Mouse (Mus musculus) frontal cortex, postnatal 36 days (tissue): Measurements from ENCODE around the gene Cst11.
A peak's percentile ranks its signal among the peaks of the same experiment; 100 is the strongest.
"Not testable (repeated sequence)": the region's sequence is repeated elsewhere in the genome, so short reads cannot be mapped to it uniquely, and the experiment has no call there.

Source experiments
- DNase-seq, 2 experiments: peaks; one replicate each; pipeline ENCODE4 v3.0.0; 2022; ENCODE audit warnings: low spot score in 2 of 2

Gene Cst11

DNA sequence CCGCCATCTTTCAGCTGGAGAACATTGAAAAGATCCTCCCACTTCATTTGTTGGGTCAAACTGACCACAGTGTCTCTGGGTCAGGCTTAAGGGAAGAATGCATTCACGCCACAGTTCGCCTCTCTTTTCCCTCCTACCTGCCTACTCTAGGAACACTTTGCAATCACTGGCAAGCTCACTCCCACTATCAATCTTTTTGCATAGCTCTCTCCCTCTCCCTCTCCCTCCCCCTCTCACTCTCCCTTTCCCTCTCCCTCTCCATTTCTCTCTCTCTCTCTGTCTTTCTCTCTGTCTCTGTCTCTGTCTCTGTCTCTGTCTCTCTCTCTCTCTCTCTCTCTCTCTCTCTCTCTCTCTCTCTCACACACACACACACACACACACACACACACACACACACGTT is at the start of gene Cst11:
Gene Cst11, minus strand, starts transcription at position 101 of the 400 bp plus-strand sequence.
- not testable (repeated sequence) for DNase-seq

DNA sequence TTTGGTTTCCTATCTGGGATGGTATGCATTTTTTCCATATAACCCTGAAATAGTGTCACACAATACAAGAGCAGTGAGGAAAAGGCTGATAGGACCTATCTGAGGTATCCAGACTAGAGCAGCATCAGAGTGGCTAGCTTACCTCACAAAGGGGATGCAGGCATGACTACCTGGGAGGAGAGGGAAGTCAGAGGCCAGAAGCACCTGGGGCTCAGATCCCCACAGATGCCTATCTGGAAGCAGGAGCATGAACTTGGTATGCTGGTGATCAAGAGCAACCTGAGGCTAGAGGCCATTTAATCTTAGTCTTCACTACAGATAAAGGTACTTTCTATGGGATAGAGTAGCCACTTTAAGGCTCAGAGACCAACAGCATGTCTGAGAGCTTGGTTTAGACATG is 48.6 kb upstream of the Cst11 start, which contains the start of gene Cst13:
Gene Cst13, plus strand, starts transcription at position 173 of the 400 bp plus-strand sequence.
- DNase-seq: no peak

DNA sequence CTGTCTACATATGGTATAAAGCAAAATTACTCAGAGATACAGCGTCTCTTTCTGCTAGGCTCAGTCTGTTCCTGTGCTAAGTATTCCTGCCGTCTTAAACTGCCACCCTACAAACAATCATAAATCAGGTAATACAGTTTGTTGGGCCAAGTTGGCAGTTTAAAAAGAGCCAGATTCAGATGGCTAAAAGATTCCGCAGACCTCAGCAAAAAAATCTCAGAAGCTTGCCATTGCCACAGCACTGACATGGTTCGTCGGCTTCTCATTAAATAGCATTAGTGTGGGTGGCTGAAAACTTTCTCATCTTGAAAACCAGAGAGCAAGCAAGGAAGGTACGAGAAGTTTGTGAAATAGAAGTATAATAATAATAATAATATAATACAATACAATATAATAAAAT is 35.4 kb upstream of the Cst11 start:
- DNase-seq: no peak

DNA sequence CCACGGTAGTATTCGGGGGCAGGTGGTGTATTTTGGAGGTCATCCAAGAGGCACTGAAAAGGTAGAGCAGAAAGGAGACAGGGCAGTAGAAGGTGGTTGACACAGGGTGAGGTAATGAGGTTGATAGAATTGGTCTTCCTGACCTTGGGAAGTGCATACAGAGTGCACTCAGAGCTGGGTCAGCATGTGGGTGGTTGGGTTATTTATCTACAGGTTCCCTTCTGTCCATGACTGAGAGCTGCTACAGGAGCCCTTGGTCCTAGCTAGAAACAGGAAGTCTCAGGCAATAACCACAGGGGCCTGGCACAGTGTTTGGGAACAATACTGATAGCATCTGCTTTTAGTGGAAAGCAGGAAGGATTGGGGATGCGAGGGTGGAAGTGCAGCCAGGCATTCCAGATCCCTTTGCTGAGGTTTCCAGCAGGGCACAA is 30.2 kb upstream of the Cst11 start:
- DNase-seq: no peak

DNA sequence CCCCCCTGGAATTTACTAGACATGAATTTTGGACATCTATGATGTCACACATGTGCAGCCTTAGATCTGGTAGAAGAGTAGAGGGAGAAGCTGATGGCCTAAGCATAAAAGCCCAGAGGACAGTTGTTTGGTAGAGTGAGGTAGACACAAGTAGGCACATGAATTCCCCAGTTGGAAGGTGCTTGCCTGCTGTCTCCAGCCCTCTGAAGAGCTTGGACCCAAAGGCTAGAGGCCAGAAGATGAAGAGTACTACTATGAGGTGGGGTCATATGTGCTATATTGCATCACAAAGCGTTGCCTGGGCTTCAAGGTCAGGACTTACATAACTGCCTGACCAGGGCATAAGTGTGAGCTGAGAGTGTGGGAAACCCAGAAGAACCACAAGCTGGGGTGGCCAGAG is 27.2 kb upstream of the Cst11 start, which contains the start of gene Cst8:
Gene Cst8, plus strand, starts transcription at position 301 of the 400 bp plus-strand sequence.
- DNase-seq: no peak

DNA sequence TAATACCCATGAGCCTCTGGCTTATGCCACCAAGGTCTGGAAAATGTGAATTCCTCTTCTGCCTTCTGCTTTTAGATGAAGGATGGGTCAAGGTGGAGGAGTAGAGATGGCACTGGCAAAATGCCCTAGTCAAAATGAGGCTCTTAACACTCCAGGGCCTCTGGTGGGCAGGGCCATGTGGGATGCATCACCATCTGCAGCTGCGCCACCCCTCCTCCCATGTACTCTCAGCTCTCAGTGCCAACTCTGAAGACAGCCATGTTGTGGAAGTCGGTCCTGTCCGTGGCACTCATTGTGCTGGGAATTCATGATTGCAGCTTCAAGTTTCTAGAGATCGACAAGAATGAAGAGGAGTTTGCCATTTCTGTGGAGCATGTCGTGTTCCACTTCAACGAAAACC is 17.8 kb upstream of the Cst11 start, which contains the start of gene Cst12:
Gene Cst12, plus strand, starts transcription at position 220 of the 400 bp plus-strand sequence.
- no peak for DNase-seq

DNA sequence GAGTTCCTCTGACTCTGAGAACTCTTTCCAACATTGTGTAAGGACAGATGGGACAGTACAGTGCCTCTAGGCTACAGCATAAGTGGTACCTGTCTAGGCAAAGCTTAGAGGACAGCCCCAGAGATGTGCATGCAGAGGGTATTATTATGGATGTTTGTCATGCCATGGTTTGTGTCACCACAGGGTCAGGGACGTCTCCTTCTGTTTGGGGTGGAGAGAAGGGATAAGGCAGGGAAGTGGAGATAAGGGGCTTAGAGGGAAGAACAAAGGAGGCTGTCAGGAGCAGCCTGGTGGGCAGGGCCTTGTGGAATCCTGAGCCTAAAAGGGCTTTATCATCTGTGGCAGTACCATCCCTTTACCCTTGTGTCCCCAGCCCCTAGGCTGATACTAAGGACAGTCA is 10.4 kb upstream of the Cst11 start, which contains the start of gene 8030411F24Rik:
Gene 8030411F24Rik, plus strand, starts transcription at position 301 of the 400 bp plus-strand sequence.
- no peak for DNase-seq

DNA sequence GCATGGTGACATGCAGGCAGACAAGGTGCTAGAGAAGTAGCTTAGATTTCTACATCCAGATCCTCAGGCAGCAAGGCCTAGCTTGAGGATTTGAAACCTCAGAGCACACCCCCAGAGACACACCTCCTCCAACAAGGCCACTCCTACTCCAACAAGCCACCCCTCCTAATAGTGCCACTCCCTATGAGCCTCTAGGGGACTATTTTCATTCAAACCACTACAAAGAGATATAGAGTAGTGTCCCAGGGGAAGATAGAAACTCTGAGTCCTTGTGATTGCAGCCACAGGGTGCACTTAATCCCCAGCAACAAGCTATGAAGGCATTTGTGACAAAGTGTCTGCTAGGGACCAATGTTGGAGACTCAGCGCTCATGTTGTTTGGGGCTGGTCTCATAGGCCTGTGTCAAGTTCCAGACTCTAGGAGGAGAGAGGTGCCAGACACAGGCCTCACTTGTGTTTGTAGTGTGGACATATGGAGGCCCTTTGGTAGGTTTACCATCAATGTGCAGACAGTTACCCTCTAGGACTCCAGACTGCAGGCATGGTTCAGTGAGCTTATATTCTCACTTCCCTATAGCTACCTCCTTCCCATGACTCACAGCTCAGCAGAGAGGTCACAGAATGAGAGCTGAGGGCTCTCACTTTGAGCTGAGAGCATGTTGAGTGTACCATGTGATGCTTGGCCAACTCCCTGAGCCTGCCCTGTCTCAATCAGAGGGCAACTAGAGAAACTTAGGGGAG is 7.5 kb downstream of the Cst11 start:
- no peak for DNase-seq

DNA sequence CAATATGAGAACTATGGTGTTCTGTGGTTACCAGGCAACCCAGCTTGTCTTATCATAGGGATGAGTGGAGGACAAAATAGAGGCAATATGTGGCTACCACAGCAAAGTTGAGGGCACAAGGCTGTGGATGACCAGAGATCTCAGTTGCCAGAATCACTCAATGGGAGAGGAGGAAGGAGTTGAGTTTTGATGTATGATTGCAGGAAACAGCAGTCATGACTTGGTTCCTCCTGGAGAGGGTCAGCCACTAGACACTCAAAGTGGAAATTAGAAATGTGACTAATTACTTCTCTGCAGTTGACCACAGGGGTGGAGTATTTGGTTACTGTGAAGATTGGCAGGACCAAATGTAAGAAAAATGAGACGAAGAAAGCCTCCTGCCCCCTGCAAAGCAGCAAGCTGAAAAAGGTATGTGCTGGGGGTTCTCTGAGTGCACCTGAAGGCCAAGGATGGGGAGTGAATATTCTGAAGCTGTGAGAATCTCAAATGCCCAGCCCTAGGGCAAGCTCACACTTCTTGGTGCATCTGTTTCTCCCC is 16.9 kb downstream of the Cst11 start:
- DNase-seq: no peak

DNA sequence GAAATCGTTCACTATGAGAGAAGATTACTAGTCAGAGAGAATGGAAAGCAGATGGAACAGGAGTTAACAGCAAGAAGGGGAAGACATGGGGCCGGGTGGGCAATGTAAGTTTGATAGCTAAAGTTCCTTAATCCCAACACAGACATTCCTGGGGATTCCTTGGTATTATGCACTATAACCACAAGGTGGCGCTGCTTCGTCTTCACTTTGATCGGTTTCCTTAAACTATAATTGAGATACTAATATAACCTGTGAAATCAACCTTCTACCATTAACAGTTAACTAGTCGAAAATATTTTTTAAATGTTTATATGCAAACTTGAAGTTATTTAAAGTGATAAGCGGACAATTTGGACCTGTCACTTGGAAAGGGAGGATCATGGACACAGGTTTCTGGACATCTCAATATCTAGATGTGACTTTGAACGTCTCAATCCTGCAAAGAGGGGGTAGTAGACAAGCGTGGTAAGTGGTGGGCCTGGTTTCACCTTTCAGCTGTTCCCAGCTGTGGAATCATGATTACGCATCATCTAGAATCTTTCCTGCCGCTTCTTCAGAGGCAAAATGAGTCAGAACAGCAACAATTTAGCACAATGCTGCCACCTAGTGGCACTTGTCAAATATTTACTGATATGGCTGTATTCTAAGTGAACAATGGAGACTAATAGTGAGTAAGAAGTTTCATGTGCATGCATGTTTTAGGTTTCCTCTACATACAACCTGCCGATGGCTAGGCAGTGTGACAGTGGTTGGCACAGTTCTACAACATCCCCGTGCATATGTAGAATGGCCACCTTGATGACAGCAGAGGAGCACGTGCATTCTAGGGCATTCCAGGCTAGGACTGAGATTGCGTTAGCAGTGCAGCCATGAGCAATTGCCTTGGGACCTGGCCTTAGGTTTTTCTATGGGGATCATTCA is 19.1 kb downstream of the Cst11 start:
- peak; percentile 69 to 86 for DNase-seq

DNA sequence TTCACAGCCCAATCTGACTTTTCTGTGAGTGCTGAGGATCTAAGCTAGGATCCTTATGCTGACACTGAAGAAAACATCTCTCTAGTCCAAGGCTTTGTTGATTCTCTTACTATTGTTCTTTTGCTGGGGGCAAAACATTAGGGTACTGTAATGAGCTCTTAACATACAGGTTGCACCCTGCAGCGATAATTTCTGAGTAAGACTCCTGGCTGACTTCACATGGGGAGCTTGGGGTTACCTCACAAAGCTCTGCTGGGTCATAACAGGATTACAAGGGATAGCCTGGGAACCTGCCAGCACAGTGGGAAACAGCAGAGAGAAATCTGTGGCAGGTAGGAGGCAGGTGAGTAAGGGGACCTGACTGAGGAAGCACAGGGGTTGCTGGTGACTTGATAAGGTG is 21.2 kb downstream of the Cst11 start, which contains the start of gene Cstl1:
Gene Cstl1, plus strand, starts transcription at position 301 of the 400 bp plus-strand sequence.
- DNase-seq: no peak

DNA sequence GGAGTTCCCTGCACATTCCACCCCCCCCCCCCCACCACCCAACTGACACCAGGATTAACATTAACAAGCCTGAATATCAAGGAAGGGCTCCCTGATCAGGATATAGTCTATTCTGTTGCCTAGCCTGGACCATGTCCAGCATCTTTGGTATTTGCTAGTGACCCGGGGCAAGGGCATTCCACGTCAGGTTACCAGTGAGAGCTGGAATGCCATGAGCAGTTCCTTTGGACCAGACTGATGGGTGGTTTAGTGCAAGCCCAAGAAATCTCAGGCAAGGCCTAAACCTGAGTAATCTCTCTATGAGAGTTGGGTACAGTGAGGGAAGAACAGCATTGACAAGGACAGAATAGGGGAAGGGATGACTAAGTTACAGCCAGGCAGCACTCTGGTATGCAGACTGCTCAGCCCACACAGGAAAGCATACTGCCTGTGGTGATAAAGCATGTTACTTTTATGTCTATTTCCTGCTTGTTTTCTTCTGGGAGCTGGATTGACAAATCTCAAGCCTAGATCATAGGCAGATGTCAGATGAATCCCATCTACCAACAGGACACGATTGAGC is 27.4 kb downstream of the Cst11 start:
- DNase-seq: no peak

DNA sequence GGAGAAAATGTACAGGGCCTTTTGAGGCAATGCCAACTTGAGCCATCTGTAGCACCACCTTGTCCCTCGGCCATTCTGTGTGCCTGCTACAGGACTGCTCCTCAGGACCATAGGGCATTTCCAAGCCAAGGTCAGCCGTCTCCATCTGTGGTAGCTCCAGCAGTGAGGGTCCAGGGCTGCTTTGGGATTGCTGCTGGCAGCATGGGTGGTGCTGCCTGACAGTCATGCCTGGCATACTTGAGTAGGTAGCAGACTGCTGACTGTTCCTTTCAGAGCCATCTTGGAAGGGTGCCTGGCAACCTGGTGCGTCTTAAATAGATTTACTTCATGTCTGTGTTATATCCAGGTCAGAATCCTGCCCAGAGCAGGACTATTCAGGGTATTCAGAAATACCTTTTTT is 28.3 kb downstream of the Cst11 start:
- peak; percentile 57 to 73 for DNase-seq

DNA sequence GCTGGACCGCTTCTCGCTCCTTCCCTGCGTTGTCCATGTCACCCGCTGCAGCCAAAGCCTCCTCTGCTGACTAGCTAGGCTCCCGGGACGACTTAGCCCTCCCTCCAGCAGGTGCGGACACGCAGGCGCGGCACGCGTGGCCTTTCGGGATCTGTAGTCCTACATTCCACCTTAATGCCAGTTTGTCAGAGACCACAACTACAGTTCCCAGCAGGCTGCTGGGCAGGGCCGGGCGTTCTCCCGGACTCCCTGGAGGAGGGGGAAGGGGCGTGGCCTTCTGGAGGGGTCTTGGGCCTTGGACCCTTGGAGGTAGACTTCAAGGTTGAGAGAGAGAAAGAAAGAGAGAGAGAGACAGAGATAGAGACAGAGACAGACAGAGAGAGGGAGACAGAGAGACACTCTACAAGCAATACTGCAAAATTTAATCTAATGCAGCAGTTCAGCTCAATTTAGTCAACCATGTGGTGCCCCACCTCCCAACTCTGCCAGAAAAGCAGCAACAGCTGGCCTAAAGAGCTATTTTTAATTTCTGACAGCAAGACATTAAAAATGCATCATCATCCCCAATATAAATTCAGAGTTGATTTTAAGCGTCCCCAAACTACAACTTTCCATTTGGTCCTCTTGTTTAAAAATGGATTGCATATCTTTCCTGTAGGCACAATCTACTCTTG is 38.8 kb downstream of the Cst11 start, which contains the start of gene Napb:
Gene Napb, minus strand, starts transcription at position 141 of the 674 bp plus-strand sequence.
- DNase-seq: peak; percentile 96 to 97

DNA sequence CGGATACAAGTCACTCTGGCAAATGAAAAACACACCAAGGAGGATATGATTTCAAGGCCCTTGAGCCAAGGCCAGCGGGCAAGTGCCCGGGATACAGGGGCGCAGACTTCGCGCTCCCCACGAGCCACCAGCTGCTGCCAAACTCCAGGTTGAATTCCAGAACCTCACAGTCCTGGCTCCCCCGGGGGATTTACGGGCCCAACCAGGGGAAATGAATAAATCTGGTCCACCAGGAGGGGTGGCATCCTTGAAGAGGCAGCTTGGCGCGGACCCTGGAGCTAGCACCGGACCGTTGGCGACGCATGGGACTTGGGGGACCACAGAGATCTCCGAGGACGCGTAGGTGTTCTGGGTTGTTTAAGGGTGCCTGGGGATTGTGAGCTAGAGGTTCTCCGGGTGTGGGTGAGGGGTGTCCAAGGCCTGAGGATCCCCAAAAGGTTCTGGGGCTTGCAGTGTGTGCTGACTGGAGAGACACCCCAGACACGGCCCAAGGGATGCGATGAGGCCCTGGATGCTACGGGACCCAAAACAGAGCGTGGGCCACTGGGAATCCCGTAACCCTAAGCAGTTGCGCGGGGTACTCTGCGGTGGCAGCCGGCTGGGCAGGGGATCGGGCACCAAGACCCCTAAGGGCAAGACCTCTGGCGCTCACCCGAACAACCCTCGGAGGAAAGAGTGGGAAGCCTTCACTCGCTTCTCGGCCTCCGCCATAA is 39.5 kb downstream of the Cst11 start:
- DNase-seq: peak in 1 of 2 experiments; percentile 34

DNA sequence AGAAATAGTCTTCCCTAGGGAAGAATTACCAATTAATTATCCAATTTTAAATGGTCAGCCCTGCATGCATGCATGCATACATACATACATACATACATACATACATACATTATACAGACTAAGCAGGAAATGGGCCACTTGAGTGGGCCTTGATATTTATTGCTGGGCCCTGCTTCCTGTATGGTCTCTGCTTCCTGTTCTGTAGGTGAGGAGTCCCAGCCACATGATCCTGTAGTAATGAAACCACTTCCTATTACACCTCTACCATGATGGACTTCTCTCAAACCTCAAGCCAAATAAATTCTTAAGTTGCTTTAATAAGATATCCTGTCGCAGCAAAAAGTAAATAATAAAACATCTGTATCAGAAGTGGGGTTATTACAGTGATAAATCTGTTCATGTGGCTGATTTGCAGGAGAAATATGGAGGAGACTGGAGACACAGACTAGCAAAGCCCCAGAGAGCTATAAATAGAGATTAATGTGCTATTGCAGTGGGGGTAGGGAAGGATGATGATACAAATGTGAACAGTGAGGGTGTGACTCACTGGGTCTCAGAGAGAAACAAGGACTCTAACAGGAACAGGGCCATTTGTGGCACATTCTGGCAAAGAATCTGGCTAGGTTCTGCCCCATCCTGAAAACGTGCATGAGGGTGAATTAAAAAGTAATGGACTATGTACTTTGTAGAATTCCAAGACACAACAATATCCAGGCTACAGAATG is 51.9 kb downstream of the Cst11 start:
- no peak for DNase-seq
